Mouse (Mus musculus) right cerebral cortex, postnatal 10 days (tissue): Measurements from ENCODE around the gene Tob2.
A peak's percentile ranks its signal among the peaks of the same experiment; 100 is the strongest.

Experiments
- DNase-seq, 2 experiments: peaks; one replicate each; pipeline ENCODE4 v3.0.0; 2021; ENCODE audit warnings: low spot score in 2 of 2

The Tob2 gene

DNA sequence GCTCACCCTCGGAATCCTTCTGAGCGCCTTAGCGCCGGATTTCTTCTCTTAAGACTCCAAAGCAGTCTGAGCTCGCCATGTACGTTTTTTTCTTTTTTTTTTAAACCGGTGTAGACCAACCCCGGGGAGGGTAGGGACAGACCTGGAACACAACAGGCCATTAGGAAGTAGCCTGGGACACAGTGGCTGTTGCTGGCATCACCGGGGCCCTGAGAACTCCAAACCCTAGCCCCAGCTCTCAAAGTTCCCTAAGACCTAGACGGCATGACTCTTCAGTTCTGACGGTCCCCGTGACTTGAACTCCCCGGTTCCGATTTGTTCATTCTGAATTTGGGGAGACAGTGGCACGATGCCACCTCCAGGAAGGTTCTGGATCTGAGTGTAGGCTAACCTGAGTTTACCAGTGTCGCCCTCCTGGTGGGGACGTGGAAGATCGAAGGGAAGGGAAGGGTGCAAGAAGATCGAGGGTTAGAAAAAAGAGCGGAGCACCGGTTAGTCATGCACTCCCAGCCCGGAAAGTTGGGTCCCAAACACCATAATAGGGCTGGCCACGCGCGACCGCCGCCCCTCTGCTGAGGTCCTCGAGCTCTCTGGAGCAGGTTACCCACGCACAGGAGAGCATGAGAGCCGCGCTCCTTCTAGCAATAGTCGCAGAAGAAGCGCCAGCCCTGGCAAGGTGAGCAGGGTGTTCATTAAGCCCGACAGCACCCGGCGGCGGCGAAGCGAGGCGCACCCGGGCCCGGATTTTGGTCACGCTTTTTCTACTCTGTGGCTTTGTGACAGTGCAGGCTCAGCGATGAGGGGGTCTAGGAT lies at the start of gene Tob2:
Gene Tob2, minus strand, starts transcription at position 280 of the 813 bp plus-strand sequence.
- peak; percentile 78 to 88 for DNase-seq

GRCm38 (mm10) chr15:81907953-81908352 lies 49.4 kb upstream of the Tob2 start:
- no peak for DNase-seq

DNA sequence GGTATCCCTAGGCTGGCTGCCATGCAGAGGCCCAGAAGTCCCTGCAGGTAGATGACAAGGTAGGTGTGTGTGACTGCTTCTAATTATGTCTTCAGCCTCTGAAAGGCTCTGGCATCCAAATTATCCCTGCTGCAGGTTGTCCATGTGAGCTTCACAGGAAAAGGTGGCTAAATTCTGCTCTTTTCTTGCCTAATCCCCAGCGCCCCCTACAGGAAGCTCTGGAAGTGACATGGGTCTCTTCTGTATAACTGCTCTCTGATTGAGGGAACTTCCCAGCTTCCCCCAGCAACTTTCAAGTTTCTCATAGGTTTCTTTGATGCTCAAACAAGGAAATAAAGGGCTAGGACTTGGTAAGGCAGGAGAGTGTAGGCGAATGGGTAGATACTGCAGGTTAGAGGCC lies 46.3 kb upstream of the Tob2 start:
- peak in 1 of 2 experiments; percentile 82 for DNase-seq

DNA sequence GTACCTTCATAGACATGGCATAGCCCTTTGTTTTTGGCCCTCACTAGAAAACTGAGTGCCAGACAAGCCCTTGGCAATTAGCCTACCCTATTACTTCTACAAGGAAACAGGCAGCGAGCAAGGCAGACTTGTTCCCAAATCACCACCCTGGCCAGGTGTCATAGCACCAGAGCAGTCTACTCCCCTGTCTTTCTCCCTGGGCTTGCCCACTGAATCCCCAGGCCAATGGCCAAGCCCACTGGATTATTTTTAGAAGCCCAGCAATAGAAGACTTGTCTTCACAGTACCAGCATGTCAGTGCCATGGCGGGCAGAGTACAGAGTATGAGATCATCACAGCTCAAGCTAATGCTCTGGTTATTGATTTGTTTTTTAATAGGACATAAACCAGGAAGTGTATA lies 40.2 kb upstream of the Tob2 start:
- DNase-seq, result no peak

DNA sequence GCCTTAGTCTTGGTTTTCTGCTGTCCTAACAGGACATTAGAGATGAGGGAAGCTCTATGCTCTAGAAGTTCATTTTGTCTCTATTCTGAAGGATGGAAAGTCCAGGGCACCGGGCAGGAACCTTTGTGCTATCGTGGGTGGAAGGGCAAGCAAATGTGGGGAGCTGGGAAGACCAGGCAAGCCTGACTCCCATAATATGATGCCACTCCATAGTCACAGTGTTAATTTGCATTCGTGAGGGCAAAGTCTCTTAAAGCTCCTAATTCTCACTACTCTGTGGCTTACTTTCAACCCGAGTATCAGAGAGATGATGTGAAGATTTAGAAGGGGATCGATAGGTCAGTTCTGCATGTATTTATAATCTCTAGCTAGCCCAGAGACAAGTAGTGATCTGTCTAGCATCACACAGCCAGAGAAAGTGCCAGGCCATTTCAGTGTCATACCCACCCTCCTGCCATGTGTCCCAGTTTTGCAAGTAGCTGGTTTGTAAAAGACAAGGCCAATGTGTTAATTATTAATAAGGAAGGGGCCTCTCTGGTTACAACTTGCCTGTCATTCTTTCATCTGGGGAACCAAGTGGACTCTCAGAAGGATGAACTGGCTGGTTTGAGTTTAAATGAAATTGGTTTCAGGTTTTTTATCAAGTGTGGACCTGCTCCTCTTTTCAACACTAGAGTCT lies 39.1 kb upstream of the Tob2 start:
- no peak for DNase-seq

DNA sequence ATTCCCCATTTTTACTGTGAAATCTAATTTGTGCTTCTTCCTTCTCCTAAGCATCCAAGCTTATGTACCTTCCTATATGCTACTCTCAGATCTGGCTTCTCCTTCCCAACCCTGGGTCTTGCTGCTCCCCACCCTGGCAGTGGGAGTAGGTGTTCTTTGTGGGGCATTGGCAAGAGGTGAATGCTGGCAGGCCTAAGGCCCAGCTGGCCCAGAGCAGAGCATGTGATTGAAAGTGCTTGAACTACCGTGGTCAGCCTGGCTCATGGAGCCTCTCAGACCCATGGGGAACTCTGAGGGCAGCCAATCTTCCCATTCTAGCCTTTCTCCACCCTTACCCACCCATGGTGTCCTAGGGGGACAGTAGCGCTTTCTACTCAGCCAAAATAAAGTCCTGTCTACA lies 37.8 kb upstream of the Tob2 start:
- DNase-seq, result peak; percentile 57 to 70

GRCm38 (mm10) chr15:81894002-81894401 lies 35.4 kb upstream of the Tob2 start:
- DNase-seq, result no peak

DNA sequence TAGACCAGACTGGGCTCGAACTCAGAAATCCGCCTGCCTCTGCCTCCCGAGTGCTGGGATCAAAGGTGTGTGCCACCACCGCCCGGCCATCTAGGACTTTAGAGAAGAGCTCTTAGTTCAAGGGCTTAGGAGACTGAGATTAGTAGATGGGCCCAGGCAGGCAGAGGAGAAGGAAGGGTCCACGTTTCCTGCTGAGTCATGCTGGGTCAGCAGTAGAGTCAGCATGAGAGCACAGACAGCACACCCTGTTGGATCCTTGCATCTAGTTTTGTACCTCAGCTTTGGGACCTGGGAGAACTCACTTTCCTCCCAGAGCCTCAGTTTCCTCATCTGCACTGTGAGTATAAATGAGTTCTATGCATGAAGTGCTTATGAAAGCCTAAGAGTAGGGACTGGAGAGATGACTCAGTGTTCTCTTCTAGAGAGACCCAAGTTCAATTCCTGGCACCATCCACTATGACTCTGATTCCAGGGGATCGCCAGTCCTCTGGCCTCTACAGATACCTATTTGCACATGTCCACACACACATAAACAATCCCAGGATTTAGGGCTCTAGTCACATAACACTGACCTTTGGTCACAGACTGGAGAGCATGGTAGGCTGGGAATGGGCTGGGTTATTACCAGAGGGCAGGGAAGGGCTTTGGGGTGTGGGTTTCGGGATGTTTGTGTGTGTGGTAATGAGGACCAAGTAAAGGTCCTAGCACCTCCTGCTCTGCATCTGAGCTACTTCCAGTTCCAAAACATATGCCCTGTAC lies 33.4 kb upstream of the Tob2 start:
- no peak for DNase-seq

DNA sequence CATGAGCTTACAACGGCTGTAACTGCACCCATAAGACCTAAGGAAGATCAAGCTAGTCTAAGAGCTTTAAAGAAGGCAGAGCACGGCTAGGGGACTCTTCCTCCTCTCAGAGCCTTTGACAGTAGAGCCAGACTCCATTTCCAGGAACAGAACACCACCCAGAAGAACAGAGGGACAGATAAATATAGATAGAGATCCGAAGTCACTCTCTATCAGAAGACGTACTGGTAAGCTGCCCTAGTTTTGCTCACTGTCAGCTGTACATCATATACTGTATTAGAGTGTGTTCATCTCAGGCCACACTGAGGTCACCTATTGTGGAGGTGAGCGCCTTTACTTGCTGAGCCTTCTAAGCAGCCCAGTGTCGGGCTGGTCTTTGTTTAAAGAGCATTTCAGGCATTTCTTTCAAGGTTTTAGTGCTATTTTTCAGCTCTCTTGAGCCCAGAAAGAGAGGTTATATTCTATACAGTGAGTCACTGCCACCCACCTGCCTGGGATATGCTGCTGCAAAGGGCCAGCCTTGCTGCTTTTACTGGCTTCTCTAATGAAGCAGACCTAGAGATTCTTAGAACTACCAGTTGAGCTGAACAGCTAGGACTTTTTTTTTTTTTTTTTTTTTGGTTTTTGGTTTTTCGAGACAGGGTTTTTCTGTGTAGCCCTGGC lies 32.7 kb upstream of the Tob2 start:
- DNase-seq, result no peak

GRCm38 (mm10) chr15:81889175-81889574 lies 30.6 kb upstream of the Tob2 start:
- no peak for DNase-seq

DNA sequence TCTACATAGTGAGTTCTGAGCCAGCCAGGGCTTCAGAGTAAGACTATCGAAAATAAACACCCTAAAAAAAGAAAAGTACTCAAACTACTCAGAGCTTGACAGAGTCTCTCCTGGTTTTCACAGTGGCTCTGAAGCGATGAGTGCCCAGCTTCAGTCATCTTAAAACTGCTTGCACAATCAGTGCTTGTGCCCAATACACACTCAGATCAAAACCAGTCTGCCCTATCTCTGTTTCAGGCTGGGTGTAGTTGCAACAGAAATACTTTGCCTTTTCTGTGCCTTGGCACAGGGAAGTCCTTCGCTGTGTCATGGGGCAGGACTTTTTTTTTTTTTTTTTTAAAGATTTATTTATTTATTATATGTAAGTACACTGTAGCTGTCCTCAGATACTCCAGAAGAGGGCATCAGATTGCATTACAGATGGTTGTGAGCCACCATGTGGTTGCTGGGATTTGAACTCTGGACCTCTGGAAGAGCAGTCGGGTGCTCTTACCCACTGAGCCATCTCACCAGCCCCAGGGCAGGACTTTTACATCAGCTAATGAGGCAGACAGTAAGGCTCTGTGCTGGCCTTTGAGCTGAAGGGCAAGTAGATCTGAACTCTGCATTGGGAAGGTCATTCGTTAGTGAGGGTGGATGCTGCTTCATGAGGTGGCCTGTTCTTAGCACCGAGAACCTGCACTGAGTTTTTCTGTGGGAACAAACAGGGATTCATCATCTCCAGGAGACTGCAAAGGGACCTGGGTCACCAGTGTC lies 28.4 kb upstream of the Tob2 start:
- no peak for DNase-seq

DNA sequence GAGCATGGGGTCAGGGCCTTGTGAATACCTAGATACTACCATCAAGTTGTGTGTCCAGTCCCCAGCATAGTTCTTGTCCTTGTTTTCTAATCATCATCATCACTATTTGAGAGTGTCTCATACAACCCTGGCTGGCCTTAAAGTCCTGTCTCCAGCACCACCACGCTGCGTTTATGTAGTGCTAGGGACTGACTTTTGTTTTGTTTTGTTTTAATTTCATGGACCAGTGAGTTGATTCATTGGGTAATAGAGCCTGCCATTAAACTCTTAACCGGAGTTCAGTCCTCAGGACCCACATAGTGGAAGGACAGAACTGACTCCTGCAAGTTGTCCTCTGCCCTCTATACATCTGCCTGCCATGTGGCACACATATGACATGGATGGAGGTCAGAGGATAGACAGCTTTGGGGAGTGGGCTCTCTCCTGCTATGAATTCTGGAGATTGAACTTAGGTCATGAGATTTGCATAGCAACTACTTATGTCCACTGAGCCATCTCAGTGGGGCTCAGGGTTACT lies 26.9 kb upstream of the Tob2 start:
- no peak for DNase-seq

- no peak for DNase-seq
These were observed 23.8 kb upstream of the Tob2 start for GRCm38 (mm10) chr15:81882348-81882747.

GRCm38 (mm10) chr15:81879531-81880401 lies 21.2 kb upstream of the Tob2 start:
- peak; percentile 89 to 91 for DNase-seq

- DNase-seq, result peak; percentile 99 to 100
These were observed 13.9 kb upstream of the Tob2 start, which contains the start of gene Aco2 for GRCm38 (mm10) chr15:81872262-81873136. Gene Aco2 (plus strand): TSS chr15:81872309.

DNA sequence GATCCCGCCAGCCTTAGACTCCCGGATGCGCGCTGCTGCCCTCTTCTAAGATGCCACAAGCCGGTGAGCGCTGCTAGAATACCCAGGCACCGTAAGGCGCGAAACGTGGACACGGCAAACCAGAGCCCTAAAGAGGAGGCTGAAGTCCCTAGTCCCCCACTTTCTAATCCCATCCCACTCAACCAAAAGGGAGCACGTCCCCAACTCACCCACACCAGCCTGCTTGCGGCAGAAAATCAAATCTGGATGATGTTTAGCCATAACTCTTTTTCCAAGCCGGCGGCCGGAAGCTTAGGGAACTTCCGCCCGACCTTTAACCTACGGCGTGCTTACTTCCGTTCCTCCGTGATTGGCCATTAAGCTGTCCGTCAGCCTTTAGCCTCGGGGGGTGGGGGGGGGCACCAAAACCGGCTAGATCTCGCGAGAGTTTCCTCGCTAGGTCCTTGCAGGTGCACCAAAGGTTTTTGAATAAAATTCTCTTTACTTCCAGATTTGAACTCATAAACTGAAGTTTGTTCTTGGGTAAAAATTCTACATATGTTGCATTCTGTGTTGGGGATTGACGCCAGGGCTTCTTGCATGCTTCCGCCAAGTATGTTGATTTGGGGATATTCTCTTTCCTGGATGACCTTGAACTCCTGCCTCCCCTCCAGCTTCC lies 13.1 kb upstream of the Tob2 start, which contains the start of gene Phf5a:
Gene Phf5a, minus strand, starts transcription at position 308 of the 658 bp plus-strand sequence.
- peak; percentile 92 to 94 for DNase-seq

DNA sequence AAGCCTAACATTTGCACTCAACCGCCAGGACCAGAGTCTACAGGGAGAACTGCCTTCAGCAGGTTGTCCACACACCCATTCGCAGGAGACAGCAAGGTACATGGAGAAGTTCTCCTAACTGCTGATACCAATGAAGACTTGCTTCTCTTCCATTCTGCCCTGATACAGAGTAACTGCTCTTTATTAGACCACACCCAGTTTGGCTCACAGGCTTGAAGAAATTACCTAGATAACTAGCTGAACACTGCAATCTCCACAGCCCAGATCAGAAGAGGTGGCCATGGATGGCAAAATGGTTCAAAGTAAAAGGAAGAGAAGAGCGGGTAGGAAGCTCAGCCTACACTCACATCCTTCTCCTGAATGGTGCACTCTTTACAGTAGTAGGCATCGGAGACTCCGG lies 11.4 kb upstream of the Tob2 start:
- DNase-seq, result no peak

DNA sequence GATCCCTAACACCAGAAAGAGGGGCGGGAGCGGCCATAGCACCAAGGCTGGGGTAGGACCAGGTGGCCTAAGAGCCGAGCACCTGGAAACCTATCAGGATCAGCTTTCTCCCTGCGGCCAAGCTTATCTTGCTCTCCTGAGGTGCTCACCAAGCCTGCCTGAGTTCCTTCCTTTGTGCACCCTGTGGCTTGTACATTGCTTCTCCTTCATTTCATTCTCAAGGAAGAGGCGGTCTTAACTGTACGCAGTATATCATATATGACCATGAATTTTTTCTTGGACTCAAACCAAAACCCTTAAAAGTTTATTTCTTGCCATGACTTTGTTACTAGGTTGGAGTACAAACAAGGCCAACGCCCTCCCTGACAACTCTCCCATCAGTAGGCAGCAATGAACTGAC lies 5.6 kb upstream of the Tob2 start:
- DNase-seq, result no peak
